Mouse (Mus musculus) liver, embryonic 14.5 days (tissue): ENCODE measurements around the gene Mrpl45. TPM values are rescaled to one million over a fixed set of nuclear protein-coding genes. Genes with fewer than 3 reads are reported as not detected.

Experiments
- ATAC-seq: fragments of 200-750 bp; cut with Nextera tagmentation; 2 replicates; pipeline ENCODE4 v1.8.0; 2017; ENCODE audit warnings: moderate number of reproducible peaks, mild to moderate bottlenecking, moderate library complexity; ENCODE audit not compliant: insufficient read depth
- DNase-seq, 3 experiments: peaks; one replicate each; pipeline ENCODE4 v3.0.0-alpha.2; 2012 to 2013; ENCODE audit warnings: low read depth in 3 of 3, low spot score in 3 of 3
- H3K27ac ChIP-seq: fragments of 300-500 bp; sonication (generic); 2 replicates; pipeline ENCODE4 v1.5.1; 2014; ENCODE audit warnings: moderate library complexity, mild to moderate bottlenecking, control low read depth, inconsistent platforms
- H3K27me3 ChIP-seq: fragments of 300-500 bp; sonication (generic); 2 replicates; pipeline ENCODE4 v1.6.1; 2014; ENCODE audit warnings: mild to moderate bottlenecking, low read length, moderate library complexity; ENCODE audit not compliant: control insufficient read depth, insufficient read depth
- H3K36me3 ChIP-seq: fragments of 300-500 bp; sonication (generic); replicated peaks from 2 replicates; pipeline ENCODE4 v1.6.1; 2014; ENCODE audit warnings: low read depth; ENCODE audit not compliant: control insufficient read depth, insufficient read depth
- H3K4me1 ChIP-seq, 2 experiments: fragments of 200-500 bp in 1 of 2; fragments of 300-500 bp in 1 of 2; sonication (generic) in 1 of 2; replicated peaks; 2 replicates each; pipeline ENCODE4 v1.6.1; 2012 to 2014; ENCODE audit warnings: antibody characterized with exemption in 1 of 2, inconsistent platforms in 1 of 2, low read length in 1 of 2; ENCODE audit not compliant: control insufficient read depth in 2 of 2, insufficient read depth in 2 of 2
- H3K4me2 ChIP-seq: fragments of 300-500 bp; sonication (generic); 2 replicates; pipeline ENCODE4 v1.6.1; 2014; ENCODE audit warnings: low read depth, mild to moderate bottlenecking, control low read depth, moderate library complexity
- H3K4me3 ChIP-seq, 2 experiments: fragments of 200-500 bp in 1 of 2; fragments of 300-500 bp in 1 of 2; sonication (generic) in 1 of 2; 2 replicates each; pipeline ENCODE4 v1.5.1; 2012 to 2014; ENCODE audit warnings: low read depth in 2 of 2, low read length in 2 of 2, mild to moderate bottlenecking in 2 of 2, control low read depth in 1 of 2, inconsistent platforms in 1 of 2, moderate library complexity in 1 of 2; ENCODE audit not compliant: insufficient read depth in 1 of 2
- H3K9ac ChIP-seq: fragments of 300-500 bp; sonication (generic); replicated peaks from 2 replicates; pipeline ENCODE4 v1.6.1; 2014; ENCODE audit warnings: mild to moderate bottlenecking, control low read depth, moderate library complexity
- H3K9me3 ChIP-seq: fragments of 300-500 bp; sonication (generic); 2 replicates; pipeline ENCODE4 v1.6.1; 2016; ENCODE audit warnings: low read length, mixed read lengths; ENCODE audit not compliant: control insufficient read depth
- CTCF ChIP-seq: IDR thresholded peaks from 2 replicates; pipeline ENCODE4 v1.5.1; 2016; ENCODE audit warnings: antibody characterized with exemption, low read depth, control low read depth
- EP300 ChIP-seq: IDR thresholded peaks from 2 replicates; pipeline ENCODE4 v1.6.1; 2016; ENCODE audit warnings: antibody characterized with exemption, low read depth
- WGBS: fragments of 180-500 bp; shearing (Covaris S2); extraction: QIAGEN DNeasy Blood & Tissue Kit; methylation state at CpG from one replicate; pipeline ENCODE4 v1.1.7; 2014; ENCODE audit not compliant: insufficient replicate concordance; 5-methylcytosine and 5-hydroxymethylcytosine counted together
- polyA plus RNA-seq, 2 experiments: library from polyadenylated mRNA; depleted of rRNA in 1 of 2; stranded (reverse) in 1 of 2; unstranded in 1 of 2; fragments of >200 nt; fragmentation: Nextera tagmentation in 1 of 2; extraction: Ambion mirVana in 1 of 2; gene quantifications; 2 replicates each; pipeline versions ENCODE4 v1.2.1 to v1.2.3; 2012 to 2014

The Mrpl45 gene
- polyA plus RNA-seq, 2 experiments, result 13.1 to 22.8 TPM

DNA sequence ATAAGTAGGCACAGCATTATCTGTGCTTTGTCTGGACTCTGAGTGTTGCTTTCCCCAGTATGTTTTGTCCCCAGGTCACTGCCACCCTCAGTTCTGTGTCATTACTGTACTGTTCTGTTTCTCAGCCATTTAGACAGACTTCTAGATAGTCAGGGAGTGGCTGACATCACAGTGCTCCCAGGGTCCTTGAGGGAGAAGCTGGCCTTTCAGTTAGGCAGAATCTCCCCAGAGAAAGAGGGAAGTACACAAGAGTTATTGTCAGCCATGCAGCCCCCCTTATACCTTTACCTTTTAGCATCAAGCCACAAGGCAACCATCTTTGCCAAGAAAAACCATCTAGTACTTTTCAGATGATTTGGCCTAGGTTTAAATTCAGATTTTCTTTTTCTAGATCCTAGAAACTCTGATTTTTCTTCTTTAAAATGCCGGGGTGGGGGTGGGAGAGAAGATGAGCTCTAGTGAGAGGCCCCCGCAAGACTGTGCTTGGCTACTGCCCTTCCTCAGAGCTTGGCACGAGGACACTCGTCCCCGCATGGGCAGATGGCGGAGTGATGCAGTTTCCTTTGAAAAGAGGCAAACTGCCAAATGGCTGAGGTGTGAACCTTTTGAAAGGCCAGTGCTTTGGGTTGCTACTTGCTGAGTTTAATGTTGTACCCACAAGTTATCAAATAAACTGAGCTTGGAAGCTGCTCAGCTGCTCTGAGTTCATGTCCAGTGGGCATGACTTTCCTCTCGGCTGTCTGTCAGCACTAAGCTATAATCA, 55.0 kb downstream of the Mrpl45 start:
- WGBS, result 86% methylated on average over 7 of the region's 7 CpGs
- ATAC-seq (no peak), DNase-seq (no peak)
- Histone ChIP-seq H3K4me3 (no peak overlapping the region), H3K27ac (no peak overlapping the region), H3K9ac (no peak overlapping the region), H3K27me3 (no peaks in the 10 kb centered on the region), H3K36me3 (no peaks in the 10 kb centered on the region), H3K4me2 (no peak overlapping the region), H3K9me3 (no peaks in the 10 kb centered on the region), H3K4me1 (peaks cover under 1 to 2% of the 10 kb centered on the region in 2 experiments; a peak in 1 of 4 replicates)
- TF ChIP-seq EP300 (no peak), CTCF (no peak)

- Histone ChIP-seq H3K27ac (no peak overlapping the region), H3K27me3 (no peaks in the 10 kb centered on the region), H3K4me1 (no peaks in the 10 kb centered on the region), H3K9me3 (no peaks in the 10 kb centered on the region), H3K4me3 (no peak overlapping the region), H3K9ac (no peak overlapping the region), H3K36me3 (no peaks in the 10 kb centered on the region; the same call in 1 of the 2 replicates), H3K4me2 (no peak overlapping the region)
- 81% methylated on average over 6 of the region's 6 CpGs for WGBS
- ATAC-seq, result no peak
- TF ChIP-seq CTCF (no peak), EP300 (no peak)
- no peak for DNase-seq
Observed at GRCm38 (mm10) chr11:97372159-97372864, 56.8 kb downstream of the Mrpl45 start.

- no peaks in the 10 kb centered on the region for H3K27me3 ChIP-seq
- TF ChIP-seq CTCF, result no peak
- TF ChIP-seq EP300, result no peak
- 75% methylated on average over 2 of the region's 2 CpGs for WGBS
Observed at GRCm38 (mm10) chr11:97373402-97373801, 57.9 kb downstream of the Mrpl45 start.

More at GRCm38 (mm10) chr11:97373402-97373801, 57.9 kb downstream of the Mrpl45 start:
- H3K9me3 ChIP-seq, result no peaks in the 10 kb centered on the region
- peaks cover 4% of the 10 kb centered on the region; the same call in 1 of the 2 replicates for H3K36me3 ChIP-seq
- H3K9ac ChIP-seq, result no peak overlapping the region
- H3K4me2 ChIP-seq, result no peak overlapping the region
- no peaks in the 10 kb centered on the region for H3K4me1 ChIP-seq
- DNase-seq, result no peak
- no peak overlapping the region for H3K27ac ChIP-seq
- H3K4me3 ChIP-seq, result no peak overlapping the region
- ATAC-seq, result no peak

Other genes starting within 250 kb of the Mrpl45 start
- 0.02 and 0.05 TPM in 2 replicates for gene Tbx21, start 200.4 kb upstream of the Mrpl45 start, polyA plus RNA-seq (2012; rRNA removed)
- gene Tbx21, start 200.4 kb upstream of the Mrpl45 start, polyA plus RNA-seq (2014; fragmentation: Nextera tagmentation; extraction: Ambion mirVana), result not detected in 2 replicates
- 2.4 and 2.6 TPM in 2 replicates for gene Tbkbp1, start 164.2 kb upstream of the Mrpl45 start, polyA plus RNA-seq (2012; rRNA removed)
- 0.90 and 1.6 TPM in 2 replicates for gene Tbkbp1, start 164.2 kb upstream of the Mrpl45 start, polyA plus RNA-seq (2014; fragmentation: Nextera tagmentation; extraction: Ambion mirVana)
- 38.0 and 58.0 TPM in 2 replicates for gene Kpnb1, start 127.8 kb upstream of the Mrpl45 start, polyA plus RNA-seq (2012; rRNA removed)
- gene Kpnb1, start 127.8 kb upstream of the Mrpl45 start, polyA plus RNA-seq (2014; fragmentation: Nextera tagmentation; extraction: Ambion mirVana), result 23.2 and 26.1 TPM in 2 replicates
- 4.3 and 8.5 TPM in 2 replicates for gene Npepps, start 35.1 kb upstream of the Mrpl45 start, polyA plus RNA-seq (2012; rRNA removed)
- gene Npepps, start 35.1 kb upstream of the Mrpl45 start, polyA plus RNA-seq (2014; fragmentation: Nextera tagmentation; extraction: Ambion mirVana), result 14.4 and 15.1 TPM in 2 replicates
- 0.01 TPM in 1 of 2 replicates, not detected in the other for gene Gpr179, start 36.4 kb downstream of the Mrpl45 start, polyA plus RNA-seq (2012; rRNA removed)
- gene Gpr179, start 36.4 kb downstream of the Mrpl45 start, polyA plus RNA-seq (2014; fragmentation: Nextera tagmentation; extraction: Ambion mirVana), result not detected in 2 replicates
- gene Socs7, start 46.8 kb downstream of the Mrpl45 start, polyA plus RNA-seq (2012; rRNA removed), result 2.1 and 2.4 TPM in 2 replicates
- gene Socs7, start 46.8 kb downstream of the Mrpl45 start, polyA plus RNA-seq (2014; fragmentation: Nextera tagmentation; extraction: Ambion mirVana), result 0.38 and 0.53 TPM in 2 replicates
- gene Arhgap23, start 99.8 kb downstream of the Mrpl45 start, polyA plus RNA-seq (2012; rRNA removed), result 17.5 and 21.2 TPM in 2 replicates
- gene Arhgap23, start 99.8 kb downstream of the Mrpl45 start, polyA plus RNA-seq (2014; fragmentation: Nextera tagmentation; extraction: Ambion mirVana), result 7.3 and 7.9 TPM in 2 replicates
- 0.02 TPM in 1 of 2 replicates, not detected in the other for gene 4933428G20Rik, start 184.6 kb downstream of the Mrpl45 start, polyA plus RNA-seq (2012; rRNA removed)
- gene 4933428G20Rik, start 184.6 kb downstream of the Mrpl45 start, polyA plus RNA-seq (2014; fragmentation: Nextera tagmentation; extraction: Ambion mirVana), result not detected in 2 replicates